Mouse (Mus musculus) CH12.LX (cell line): ENCODE results near the gene Cdh13. TPM values are rescaled to one million over a fixed set of nuclear protein-coding genes. Genes with fewer than 3 reads are reported as not detected.

Source experiments
- DNase-seq: peaks from one replicate; pipeline ENCODE4 v3.0.0-alpha.2; 2013; ENCODE audit errors: extremely low read depth
- H3K27ac ChIP-seq: 2 replicates; pipeline ENCODE4 v1.5.1; 2012; ENCODE audit warnings: low read depth, mild to moderate bottlenecking, control low read depth, moderate library complexity; ENCODE audit not compliant: insufficient read depth
- H3K27me3 ChIP-seq: replicated peaks from 2 replicates; pipeline ENCODE3; 2012; ENCODE audit warnings: inconsistent platforms
- H3K36me3 ChIP-seq, 2 experiments: replicated peaks in 1 of 2; 2 replicates each; pipeline versions ENCODE3 to v1.6.1; 2012; ENCODE audit warnings: inconsistent platforms in 1 of 2, low read length in 1 of 2, mild to moderate bottlenecking in 1 of 2, mixed read lengths in 1 of 2, moderate library complexity in 1 of 2; ENCODE audit not compliant: control insufficient read depth in 1 of 2, insufficient read depth in 1 of 2
- H3K4me1 ChIP-seq, 2 experiments: 2 replicates each; pipeline ENCODE4 v1.6.1; 2012; ENCODE audit warnings: inconsistent platforms in 1 of 2, moderate library complexity in 1 of 2; ENCODE audit not compliant: insufficient read depth in 2 of 2, control insufficient read depth in 1 of 2
- H3K4me2 ChIP-seq: 2 replicates; pipeline ENCODE4 v1.6.1; 2012; ENCODE audit warnings: low read depth, mild to moderate bottlenecking, control low read depth; ENCODE audit not compliant: poor library complexity, insufficient read depth, severe bottlenecking
- H3K4me3 ChIP-seq, 3 experiments: fragments of 150-350 bp in 1 of 3; sonication (generic) in 1 of 3; replicated peaks in 1 of 3; 2 replicates each; pipeline versions ENCODE3 to v1.5.1; 2011 to 2012; ENCODE audit warnings: low read depth in 2 of 3, low read length in 2 of 3, mild to moderate bottlenecking in 2 of 3, moderate library complexity in 2 of 3, control low read depth in 1 of 3, improper control_type of control experiment in 1 of 3, inconsistent platforms in 1 of 3, mixed read lengths in 1 of 3; ENCODE audit not compliant: poor library complexity in 1 of 3
- H3K79me2 ChIP-seq: replicated peaks from 2 replicates; pipeline ENCODE4 v1.6.1; 2012; ENCODE audit warnings: mild to moderate bottlenecking, moderate library complexity; ENCODE audit not compliant: control insufficient read depth, poor library complexity, insufficient read depth, severe bottlenecking; ENCODE audit errors: extremely low read depth
- H3K9ac ChIP-seq: 2 replicates; pipeline ENCODE4 v1.6.1; 2012; ENCODE audit warnings: low read depth, mild to moderate bottlenecking, control low read depth, moderate library complexity; ENCODE audit not compliant: insufficient read depth
- H3K9me3 ChIP-seq: replicated peaks from 2 replicates; pipeline ENCODE3; 2012; ENCODE audit warnings: low read length, inconsistent platforms, mixed read lengths
- BHLHE40 ChIP-seq: IDR thresholded peaks from 2 replicates; pipeline ENCODE4 v1.6.1; 2011; ENCODE audit warnings: mild to moderate bottlenecking, low read depth, low read length, improper control_type of control experiment
- CTCF ChIP-seq, 2 experiments: IDR thresholded peaks in 1 of 2; conservative IDR thresholded peaks in 1 of 2; 2 replicates each; pipeline ENCODE4 v1.5.1; 2011 to 2012; ENCODE audit warnings: low read depth in 2 of 2, low read length in 2 of 2, improper control_type of control experiment in 1 of 2, inconsistent platforms in 1 of 2, mild to moderate bottlenecking in 1 of 2, moderate library complexity in 1 of 2
- E2F4 ChIP-seq: IDR thresholded peaks from 2 replicates; pipeline ENCODE4 v1.6.1; 2011; ENCODE audit warnings: low read depth, low read length, improper control_type of control experiment; ENCODE audit not compliant: insufficient replicate concordance
- EP300 ChIP-seq: IDR thresholded peaks from 2 replicates; pipeline ENCODE4 v1.6.1; 2011; ENCODE audit warnings: low read length, improper control_type of control experiment
- GABPA ChIP-seq: IDR thresholded peaks from 2 replicates; pipeline ENCODE4 v1.6.1; 2012; ENCODE audit warnings: low read depth, low read length, improper control_type of control experiment, inconsistent platforms; ENCODE audit not compliant: insufficient replicate concordance
- KAT2A ChIP-seq: IDR thresholded peaks from 2 replicates; pipeline ENCODE4 v1.6.1; 2012; ENCODE audit warnings: low read length, improper control_type of control experiment, inconsistent platforms; ENCODE audit not compliant: insufficient replicate concordance
- MAFK ChIP-seq: IDR thresholded peaks from 2 replicates; pipeline ENCODE4 v1.6.1; 2011; ENCODE audit warnings: low read length, improper control_type of control experiment; ENCODE audit not compliant: insufficient replicate concordance
- NELFE ChIP-seq: IDR thresholded peaks from 2 replicates; pipeline ENCODE4 v1.6.1; 2011; ENCODE audit warnings: low read depth, low read length, improper control_type of control experiment
- NRF1 ChIP-seq: IDR thresholded peaks from 2 replicates; pipeline ENCODE4 v1.6.1; 2014; ENCODE audit warnings: low read depth, mild to moderate bottlenecking, inconsistent platforms, low read length, improper control_type of control experiment, moderate library complexity
- PAX5 ChIP-seq: IDR thresholded peaks from 2 replicates; pipeline ENCODE4 v1.6.1; 2012; ENCODE audit warnings: low read length, inconsistent platforms, mixed read lengths
- POLR2AphosphoS2 ChIP-seq: IDR thresholded peaks from 2 replicates; pipeline ENCODE4 v1.6.1; 2011; ENCODE audit warnings: low read depth, low read length, improper control_type of control experiment
- RAD21 ChIP-seq: IDR thresholded peaks from 2 replicates; pipeline ENCODE4 v1.6.1; 2011; ENCODE audit warnings: low read depth, mild to moderate bottlenecking, low read length, improper control_type of control experiment, moderate library complexity
- SMC3 ChIP-seq: IDR thresholded peaks from 2 replicates; pipeline ENCODE4 v1.6.1; 2011; ENCODE audit warnings: low read depth, low read length, improper control_type of control experiment
- TBP ChIP-seq: conservative IDR thresholded peaks from 2 replicates; pipeline ENCODE4 v1.6.1; 2011; ENCODE audit warnings: low read depth, low read length, improper control_type of control experiment
- UBTF ChIP-seq: IDR thresholded peaks from 2 replicates; pipeline ENCODE4 v1.6.1; 2012; ENCODE audit warnings: low read depth, mild to moderate bottlenecking, inconsistent platforms, low read length, improper control_type of control experiment, moderate library complexity
- ZKSCAN1 ChIP-seq: IDR thresholded peaks from 2 replicates; pipeline ENCODE4 v1.6.1; 2012; ENCODE audit warnings: low read depth, inconsistent platforms, low read length, improper control_type of control experiment, borderline replicate concordance
- ZMIZ1 ChIP-seq: IDR thresholded peaks from 2 replicates; pipeline ENCODE4 v1.6.1; 2012; ENCODE audit warnings: low read depth, mild to moderate bottlenecking, inconsistent platforms, low read length, improper control_type of control experiment
- ZNF384 ChIP-seq: IDR thresholded peaks from 2 replicates; pipeline ENCODE4 v1.6.1; 2012; ENCODE audit warnings: low read depth, low read length, improper control_type of control experiment, inconsistent platforms
- dilution Hi-C: fragments of 300-500 bp; cut with MboI; formaldehyde crosslinking; loops from 2 replicates; pipeline ENCODE4 v1.14.3; 2020; ENCODE audit warnings: low sequenced_read_pairs; ENCODE audit not compliant: extremely low pct_unique_long_range_greater_than_20kb, extremely low pct_ligation_motif_present
- in situ Hi-C: fragments of 300-500 bp; cut with MboI; formaldehyde crosslinking; loops from 3 replicates; pipeline ENCODE4 v1.14.3; 2019; ENCODE audit warnings: low sequenced_read_pairs, low pct_ligation_motif_present, low pct_unique_long_range_greater_than_20kb, mixed read lengths
- polyA plus RNA-seq: library from polyadenylated mRNA; unstranded; fragments of >175 nt; gene quantifications from 2 replicates; pipeline ENCODE4 v1.2.1, GENCODE M21; 2012; ENCODE audit warnings: low read depth; ENCODE audit not compliant: insufficient read length
- total RNA-seq, 2 experiments: library from RNA; depleted of rRNA; stranded (reverse); fragments of 300-350 nt in 1 of 2; fragments of >200 nt in 1 of 2; gene quantifications; 2 replicates each; pipeline ENCODE4 v1.2.3; 2012 to 2014

Gene Cdh13
- total and polyA plus RNA-seq, 3 experiments = not detected

- peaks cover 16% of the 10 kb centered on the region for H3K9me3 ChIP-seq
- no peak overlapping the region for H3K4me3 ChIP-seq
- no peak overlapping the region for H3K9ac ChIP-seq
- no peaks in the 10 kb centered on the region for H3K79me2 ChIP-seq
- peak; percentile 44 for DNase-seq
- H3K4me2 ChIP-seq = no peak overlapping the region
- H3K36me3 ChIP-seq = no peaks in the 10 kb centered on the region
- H3K27ac ChIP-seq = no peak overlapping the region
- no peaks in the 10 kb centered on the region for H3K4me1 ChIP-seq
- in situ Hi-C loops (no loop called here), dilution Hi-C loops (no loop called here)
- TF ChIP-seq SMC3 (peak; percentile 54), E2F4 (no peak), POLR2AphosphoS2 (no peak), RAD21 (peak; percentile 39), CTCF (conservative IDR thresholded peaks at IDR 0.05 in 1 of 2, IDR thresholded peaks at IDR 0.05 in 1 of 2; ENCODE audit: low read depth in 2 of 2, low read length in 2 of 2) (peak; percentile 46 to 60; a peak in 3 of 4 replicates)
- no peaks in the 10 kb centered on the region for H3K27me3 ChIP-seq
Observed at GRCm38 (mm10) chr8:119224547-119224946, 941.0 kb downstream of the Cdh13 start.

GRCm38 (mm10) chr8:119245181-119245580, 961.6 kb downstream of the Cdh13 start:
- Histone ChIP-seq H3K9me3 (peaks cover 13% of the 10 kb centered on the region), H3K4me2 (no peak overlapping the region), H3K9ac (no peak overlapping the region), H3K36me3 (no peaks in the 10 kb centered on the region), H3K27me3 (peaks cover 30% of the 10 kb centered on the region), H3K79me2 (no peaks in the 10 kb centered on the region), H3K4me3 (no peak overlapping the region), H3K4me1 (peaks cover 0 to 24% of the 10 kb centered on the region in 2 experiments; a peak in 2 of 4 replicates), H3K27ac (no peak overlapping the region)
- in situ Hi-C loops (no loop called here), dilution Hi-C loops (no loop called here)
- TF ChIP-seq KAT2A (no peak), UBTF (no peak), ZKSCAN1 (no peak), ZMIZ1 (no peak), NELFE (no peak), POLR2AphosphoS2 (no peak), CTCF (conservative IDR thresholded peaks at IDR 0.05 in 1 of 2, IDR thresholded peaks at IDR 0.05 in 1 of 2; ENCODE audit: low read depth in 2 of 2, low read length in 2 of 2) (0 out of 4 replicates have a peak, but pooled peaks of 1 of the 2 experiments have one; percentile 7), TBP (no peak)
- no peak for DNase-seq

GRCm38 (mm10) chr8:119245641-119246040, 962.1 kb downstream of the Cdh13 start:
- Histone ChIP-seq H3K79me2 (no peaks in the 10 kb centered on the region), H3K4me2 (no peak overlapping the region), H3K36me3 (no peaks in the 10 kb centered on the region)
- DNase-seq = no peak
- dilution Hi-C loops (no loop called here), in situ Hi-C loops (no loop called here)
- TF ChIP-seq NRF1 (no peak), GABPA (no peak), PAX5 (no peak), ZNF384 (no peak), MAFK (no peak), E2F4 (no peak), KAT2A (no peak), EP300 (no peak), BHLHE40 (no peak)
- TF ChIP-seq, all 38 proteins: peak for 0
- Histone ChIP-seq H3K27me3 (peaks cover 26% of the 10 kb centered on the region), H3K4me3 (no peak overlapping the region), H3K9me3 (peaks cover 16% of the 10 kb centered on the region), H3K27ac (no peak overlapping the region), H3K9ac (no peak overlapping the region), H3K4me1 (peaks cover 0 to 24% of the 10 kb centered on the region in 2 experiments; a peak in 2 of 4 replicates)
